Mouse (Mus musculus) midbrain, embryonic 10.5 days (tissue): ENCODE results near the gene Pbld1. TPM values are rescaled to one million over a fixed set of nuclear protein-coding genes. Genes with fewer than 3 reads are reported as not detected.

ENCODE experiments used
- polyA plus RNA-seq: library from polyadenylated mRNA; unstranded; fragments of >200 nt; fragmentation: Nextera tagmentation; extraction: Ambion mirVana; gene quantifications from 2 replicates; pipeline ENCODE4 v1.2.1, GENCODE M21; 2016

The Pbld1 gene
- polyA plus RNA-seq, 1 experiment from 2014 or later: 1.5 TPM

Other genes starting within 250 kb of the Pbld1 start
- 24.8 and 31.3 TPM in 2 replicates for gene Tet1, start 151.2 kb upstream of the Pbld1 start, polyA plus RNA-seq
- 8.5 and 9.4 TPM in 2 replicates for gene Slc25a16, start 139.5 kb upstream of the Pbld1 start, polyA plus RNA-seq
- gene Dna2, start 113.1 kb upstream of the Pbld1 start, polyA plus RNA-seq: 28.7 and 31.9 TPM in 2 replicates
- 24.9 and 25.3 TPM in 2 replicates for gene Rufy2, start 79.9 kb upstream of the Pbld1 start, polyA plus RNA-seq
- 215 and 228 TPM in 2 replicates for gene Hnrnph3, start 35.9 kb upstream of the Pbld1 start, polyA plus RNA-seq
- 0.89 and 1.1 TPM in 2 replicates for gene Pbld2, start 35.8 kb upstream of the Pbld1 start, polyA plus RNA-seq
- 0.25 and 1.1 TPM in 2 replicates for gene Atoh7, start 39.5 kb downstream of the Pbld1 start, polyA plus RNA-seq
- 0.15 and 0.22 TPM in 2 replicates for gene Mypn, start 143.8 kb downstream of the Pbld1 start, polyA plus RNA-seq
- 46.7 and 46.9 TPM in 2 replicates for gene Herc4, start 183.6 kb downstream of the Pbld1 start, polyA plus RNA-seq